Mouse (Mus musculus): Measurements from ENCODE around the gene Yeats2. TPM values are rescaled to one million over a fixed set of nuclear protein-coding genes. Genes with fewer than 3 reads are reported as not detected.

Gene Yeats2
- polyA plus RNA-seq, 1 experiment from 2014 or later = 4.3 TPM

DNA sequence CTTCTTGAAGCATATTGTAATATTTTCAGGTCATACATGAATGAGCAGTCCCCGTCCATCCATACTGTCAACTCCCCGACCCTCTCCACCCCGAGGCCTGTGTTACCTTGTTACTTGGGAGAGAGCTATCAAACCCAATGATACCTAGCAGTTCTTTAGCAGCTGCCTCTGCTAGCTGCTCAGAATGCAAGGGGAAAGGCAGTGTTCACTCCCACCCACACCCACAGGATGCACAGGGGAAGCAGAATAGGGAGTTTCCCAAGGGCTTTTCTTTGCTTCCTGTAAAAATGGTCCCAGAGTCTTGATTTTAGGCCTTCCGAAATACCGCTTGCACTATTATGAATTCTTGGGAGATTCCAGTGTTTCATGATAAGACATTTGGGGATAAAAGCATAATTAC, 87.3 kb downstream of the Yeats2 start:
- Histone ChIP-seq H3K36me3 (ENCODE audit: control insufficient read depth, insufficient read depth) (peaks cover 60% of the 10 kb centered on the region), H3K4me2 (replicated peaks; ENCODE audit: low read depth) (no peak overlapping the region), H3K4me3 (ENCODE audit: low read depth, low read length) (no peak overlapping the region), H3K27me3 (replicated peaks; ENCODE audit: control insufficient read depth, insufficient read depth, low read length) (no peaks in the 10 kb centered on the region), H3K4me1 (replicated peaks; ENCODE audit: control insufficient read depth, insufficient read depth, low read length) (no peaks in the 10 kb centered on the region), H3K9me3 (ENCODE audit: control insufficient read depth) (no peaks in the 10 kb centered on the region), H3K9ac (ENCODE audit: low read depth, low read length) (no peak overlapping the region), H3K27ac (ENCODE audit: low read depth, low read length) (no peak overlapping the region)
- ATAC-seq = no peak
- 94% methylated on average over 5 of the region's 5 CpGs for WGBS
- no peak for TF ChIP-seq CTCF (IDR thresholded peaks at IDR 0.05; ENCODE audit: low read depth)

- WGBS = 63% methylated on average over 4 of the region's 4 CpGs
- Histone ChIP-seq H3K36me3 (ENCODE audit: control insufficient read depth, insufficient read depth) (peaks cover 24% of the 10 kb centered on the region), H3K27me3 (replicated peaks; ENCODE audit: control insufficient read depth, insufficient read depth, low read length) (no peaks in the 10 kb centered on the region), H3K9me3 (ENCODE audit: control insufficient read depth) (no peaks in the 10 kb centered on the region), H3K27ac (ENCODE audit: low read depth, low read length) (no peak overlapping the region), H3K9ac (ENCODE audit: low read depth, low read length) (no peak overlapping the region), H3K4me1 (replicated peaks; ENCODE audit: control insufficient read depth, insufficient read depth, low read length) (no peaks in the 10 kb centered on the region), H3K4me2 (replicated peaks; ENCODE audit: low read depth) (no peak overlapping the region), H3K4me3 (ENCODE audit: low read depth, low read length) (no peak overlapping the region)
- ATAC-seq = no peak
- TF ChIP-seq CTCF (IDR thresholded peaks at IDR 0.05; ENCODE audit: low read depth) = no peak
These were observed 93.5 kb downstream of the Yeats2 start for GRCm38 (mm10) chr16:20234406-20234805.

DNA sequence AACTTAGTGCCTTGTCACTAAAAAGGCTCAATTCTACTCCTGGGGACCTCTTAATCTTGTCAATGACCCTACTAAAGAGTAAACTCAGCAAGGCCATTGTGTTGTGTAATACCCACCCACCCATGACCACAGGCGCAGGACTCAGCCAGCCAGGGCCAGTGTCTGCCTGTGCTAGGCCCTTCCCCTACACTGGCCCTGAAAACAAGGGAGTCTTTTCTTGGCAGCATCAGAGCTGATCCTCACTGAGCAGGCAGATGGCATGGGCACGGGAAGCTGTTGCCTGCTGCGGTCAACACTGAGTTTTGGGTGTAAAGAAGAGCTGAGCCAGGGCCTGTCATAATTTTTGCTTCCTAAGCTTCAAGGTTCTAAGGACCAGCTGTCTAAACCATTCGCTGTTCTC, 96.6 kb downstream of the Yeats2 start:
- no peak for TF ChIP-seq CTCF (IDR thresholded peaks at IDR 0.05; ENCODE audit: low read depth)
- Histone ChIP-seq H3K4me3 (ENCODE audit: low read depth, low read length) (no peak overlapping the region), H3K27me3 (replicated peaks; ENCODE audit: control insufficient read depth, insufficient read depth, low read length) (peaks cover 9% of the 10 kb centered on the region; the same call in 1 of the 2 replicates), H3K9ac (ENCODE audit: low read depth, low read length) (no peak overlapping the region), H3K27ac (ENCODE audit: low read depth, low read length) (no peak overlapping the region), H3K4me2 (replicated peaks; ENCODE audit: low read depth) (no peak overlapping the region), H3K9me3 (ENCODE audit: control insufficient read depth) (no peaks in the 10 kb centered on the region), H3K36me3 (ENCODE audit: control insufficient read depth, insufficient read depth) (no peaks in the 10 kb centered on the region; the same call in 1 of the 2 replicates), H3K4me1 (replicated peaks; ENCODE audit: control insufficient read depth, insufficient read depth, low read length) (no peaks in the 10 kb centered on the region)
- WGBS = 79% methylated on average over 4 of the region's 4 CpGs
- ATAC-seq = no peak

GRCm38 (mm10) chr16:20238646-20239045, 97.8 kb downstream of the Yeats2 start:
- 82% methylated on average over 4 of the region's 4 CpGs for WGBS
- Histone ChIP-seq H3K4me1 (replicated peaks; ENCODE audit: control insufficient read depth, insufficient read depth, low read length) (no peaks in the 10 kb centered on the region), H3K4me3 (ENCODE audit: low read depth, low read length) (no peak overlapping the region), H3K4me2 (replicated peaks; ENCODE audit: low read depth) (no peak overlapping the region), H3K9me3 (ENCODE audit: control insufficient read depth) (no peaks in the 10 kb centered on the region), H3K27me3 (replicated peaks; ENCODE audit: control insufficient read depth, insufficient read depth, low read length) (peaks cover 9% of the 10 kb centered on the region; the same call in 1 of the 2 replicates), H3K9ac (ENCODE audit: low read depth, low read length) (no peak overlapping the region), H3K36me3 (ENCODE audit: control insufficient read depth, insufficient read depth) (no peaks in the 10 kb centered on the region), H3K27ac (ENCODE audit: low read depth, low read length) (no peak overlapping the region)
- no peak for ATAC-seq
- no peak for TF ChIP-seq CTCF (IDR thresholded peaks at IDR 0.05; ENCODE audit: low read depth)

DNA sequence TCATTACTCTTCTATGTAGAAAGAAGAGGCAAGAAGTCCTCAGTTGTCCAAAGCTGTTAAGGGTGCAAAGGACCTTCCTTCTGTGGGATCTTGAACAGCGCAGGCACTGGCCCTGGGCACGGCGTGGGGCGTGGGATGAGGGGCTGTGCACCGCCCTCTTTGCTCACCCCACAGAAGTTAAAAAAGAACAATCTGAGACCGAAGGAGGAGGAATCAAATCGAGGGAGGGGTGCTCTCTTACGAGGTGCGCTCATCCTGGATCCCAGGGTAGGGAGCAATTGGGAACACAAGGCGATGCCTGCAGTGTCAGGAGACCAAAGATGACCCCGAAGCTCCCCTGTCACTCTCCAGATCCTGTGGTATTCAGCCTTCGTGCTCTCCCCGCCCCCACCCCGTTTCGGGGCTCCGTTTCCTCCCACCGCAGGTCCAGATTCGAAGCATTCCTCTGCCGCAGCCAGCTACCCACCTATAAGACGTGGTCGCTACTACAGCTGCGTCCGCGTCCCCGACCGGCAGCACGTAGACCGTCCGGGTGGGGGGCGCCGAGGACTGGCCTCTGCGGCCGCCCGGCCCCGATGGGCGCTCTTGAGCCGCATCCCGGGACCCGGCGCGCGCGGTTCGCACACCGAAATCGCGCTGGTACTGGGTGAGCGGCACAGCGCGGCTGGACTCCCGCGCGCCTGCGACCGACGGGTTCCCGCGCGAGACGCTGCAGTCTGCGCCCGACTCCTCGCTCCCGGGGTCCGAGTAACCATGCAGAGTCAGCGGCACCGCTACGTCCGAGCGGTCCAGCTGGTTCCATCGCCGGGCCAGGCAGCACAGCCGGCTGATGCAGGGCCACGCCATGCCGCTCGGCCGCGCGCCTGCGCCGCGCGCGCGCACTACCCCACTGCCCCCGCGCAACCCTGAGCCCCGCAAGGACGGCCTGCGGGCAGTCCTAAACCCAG, 99.9 kb downstream of the Yeats2 start, which contains the start of gene Map6d1:
Map6d1 (minus strand) TSS at position 891 of the 947 bp plus-strand sequence.
- H3K9me3 ChIP-seq (ENCODE audit: control insufficient read depth) = no peaks in the 10 kb centered on the region
- H3K9ac ChIP-seq (ENCODE audit: low read depth, low read length) = peak within 1 kb of the TSS; percentile 54; the same call in 1 of the 2 replicates
- no peak within 1 kb of the TSS for H3K27ac ChIP-seq (ENCODE audit: low read depth, low read length)
- H3K4me3 ChIP-seq (ENCODE audit: low read depth, low read length) = peak within 1 kb of the TSS; percentile 68
- no peaks in the 10 kb centered on the region for H3K36me3 ChIP-seq (ENCODE audit: control insufficient read depth, insufficient read depth)
- H3K27me3 ChIP-seq (replicated peaks; ENCODE audit: control insufficient read depth, insufficient read depth, low read length) = peaks cover 9% of the 10 kb centered on the region; the same call in 1 of the 2 replicates
- ATAC-seq = peak; percentile 39; the same call in 1 of the 2 replicates
- peak within 1 kb of the TSS; percentile 99 for H3K4me2 ChIP-seq (replicated peaks; ENCODE audit: low read depth)
- no peaks in the 10 kb centered on the region for H3K4me1 ChIP-seq (replicated peaks; ENCODE audit: control insufficient read depth, insufficient read depth, low read length)
- 1% methylated on average over 90 of the region's 90 CpGs for WGBS
- TF ChIP-seq CTCF (IDR thresholded peaks at IDR 0.05; ENCODE audit: low read depth) = no peak

DNA sequence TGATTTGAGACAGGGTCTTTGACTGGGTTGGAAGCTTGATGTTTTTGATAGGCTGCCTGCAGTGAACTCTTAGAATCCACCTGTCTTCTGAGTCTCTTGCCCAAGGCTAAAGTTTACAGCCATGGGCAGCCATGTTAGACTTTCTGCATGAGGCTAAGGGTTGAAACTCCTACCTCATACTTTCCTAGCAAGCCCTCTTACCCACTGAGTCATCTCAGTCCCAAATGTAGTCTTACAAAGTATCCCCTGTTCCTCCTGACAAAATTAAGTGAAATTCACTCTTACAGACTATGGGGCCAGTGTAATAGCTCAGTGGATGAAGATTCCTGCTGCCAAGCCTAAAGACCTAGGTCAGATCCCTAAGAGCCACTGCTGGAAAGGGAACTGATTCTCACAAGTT, 106.2 kb downstream of the Yeats2 start:
- Histone ChIP-seq H3K36me3 (ENCODE audit: control insufficient read depth, insufficient read depth) (no peaks in the 10 kb centered on the region), H3K9ac (ENCODE audit: low read depth, low read length) (no peak overlapping the region), H3K9me3 (ENCODE audit: control insufficient read depth) (no peaks in the 10 kb centered on the region), H3K27me3 (replicated peaks; ENCODE audit: control insufficient read depth, insufficient read depth, low read length) (no peaks in the 10 kb centered on the region), H3K27ac (ENCODE audit: low read depth, low read length) (no peak overlapping the region), H3K4me1 (replicated peaks; ENCODE audit: control insufficient read depth, insufficient read depth, low read length) (no peaks in the 10 kb centered on the region), H3K4me2 (replicated peaks; ENCODE audit: low read depth) (no peak overlapping the region), H3K4me3 (ENCODE audit: low read depth, low read length) (no peak overlapping the region)
- ATAC-seq = no peak
- no peak for TF ChIP-seq CTCF (IDR thresholded peaks at IDR 0.05; ENCODE audit: low read depth)

All from intestine, postnatal 0 days (tissue).